Mouse (Mus musculus) lung, postnatal 0 days (tissue): ENCODE results near the gene Mturn. TPM values are rescaled to one million over a fixed set of nuclear protein-coding genes. Genes with fewer than 3 reads are reported as not detected.

Source experiments
- ATAC-seq: fragments of 200-750 bp; cut with Nextera tagmentation; 2 replicates; pipeline ENCODE4 v1.8.0; 2017; ENCODE audit warnings: moderate library complexity
- DNase-seq: peaks from one replicate; pipeline ENCODE4 v3.0.0-alpha.2; 2016; ENCODE audit warnings: low spot score
- H3K27ac ChIP-seq: fragments of 300-500 bp; sonication (generic); 2 replicates; pipeline ENCODE4 v1.5.1; 2014; ENCODE audit warnings: antibody characterized with exemption, mild to moderate bottlenecking, low read length, mixed read lengths
- H3K27me3 ChIP-seq: fragments of 300-500 bp; sonication (generic); replicated peaks from 2 replicates; pipeline ENCODE4 v1.6.1; 2014; ENCODE audit warnings: low read length, mixed read lengths; ENCODE audit not compliant: insufficient read depth
- H3K36me3 ChIP-seq: fragments of 300-500 bp; sonication (generic); 2 replicates; pipeline ENCODE4 v1.6.1; 2014; ENCODE audit warnings: low read length, mixed read lengths; ENCODE audit not compliant: insufficient read depth
- H3K4me1 ChIP-seq: fragments of 300-500 bp; sonication (generic); 2 replicates; pipeline ENCODE4 v1.6.1; 2014; ENCODE audit warnings: antibody characterized with exemption, low read depth, low read length, mixed read lengths; ENCODE audit not compliant: insufficient read depth
- H3K4me2 ChIP-seq: fragments of 300-500 bp; sonication (generic); replicated peaks from 2 replicates; pipeline ENCODE4 v1.6.1; 2014; ENCODE audit warnings: low read depth, mild to moderate bottlenecking, low read length, moderate library complexity, mixed read lengths
- H3K4me3 ChIP-seq: fragments of 300-500 bp; sonication (generic); 2 replicates; pipeline ENCODE4 v1.5.1; 2014; ENCODE audit warnings: low read depth, low read length
- H3K9ac ChIP-seq: fragments of 300-500 bp; sonication (generic); replicated peaks from 2 replicates; pipeline ENCODE4 v1.6.1; 2014; ENCODE audit warnings: low read depth, mild to moderate bottlenecking
- H3K9me3 ChIP-seq: fragments of 300-500 bp; sonication (generic); 2 replicates; pipeline ENCODE4 v1.6.1; 2016; ENCODE audit warnings: low read length, mixed read lengths
- CTCF ChIP-seq: IDR thresholded peaks from 2 replicates; pipeline ENCODE4 v1.5.1; 2016; ENCODE audit warnings: antibody characterized with exemption, mild to moderate bottlenecking
- EP300 ChIP-seq: IDR thresholded peaks from 2 replicates; pipeline ENCODE4 v1.6.1; 2016; ENCODE audit warnings: antibody characterized with exemption, mild to moderate bottlenecking, control low read depth
- WGBS: fragments of 180-500 bp; shearing (Covaris S2); extraction: QIAGEN DNeasy Blood & Tissue Kit; methylation state at CpG from one replicate; pipeline ENCODE4 v1.1.7; 2014; 5-methylcytosine and 5-hydroxymethylcytosine counted together
- polyA plus RNA-seq: library from polyadenylated mRNA; unstranded; fragments of >200 nt; fragmentation: Nextera tagmentation; extraction: Ambion mirVana; gene quantifications from 2 replicates; pipeline ENCODE4 v1.2.1, GENCODE M21; 2015

The Mturn gene
- polyA plus RNA-seq, 1 experiment from 2014 or later: 6.1 TPM

DNA sequence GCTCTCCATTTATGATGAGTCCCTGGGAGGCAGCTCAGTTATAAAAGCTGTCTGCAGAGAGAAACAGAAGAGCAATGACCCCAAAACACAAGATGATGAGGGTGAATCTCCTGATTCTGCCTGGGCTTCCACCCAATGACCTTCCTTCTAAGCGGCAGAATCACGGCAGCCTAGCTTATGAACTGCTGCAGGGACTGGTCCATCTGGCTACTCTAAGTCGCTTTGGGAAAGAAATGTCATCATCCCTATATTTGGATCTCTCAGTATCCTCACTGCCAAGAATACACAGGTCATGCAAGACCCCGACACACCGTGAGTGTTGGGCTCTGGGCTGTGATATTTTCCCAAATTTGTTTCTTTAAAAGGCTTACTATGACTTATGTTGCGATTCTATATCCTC, 11.6 kb upstream of the Mturn start:
- Histone ChIP-seq H3K9ac (no peak overlapping the region), H3K36me3 (no peaks in the 10 kb centered on the region), H3K4me1 (no peaks in the 10 kb centered on the region), H3K27ac (no peak overlapping the region), H3K4me3 (no peak overlapping the region), H3K4me2 (no peak overlapping the region), H3K27me3 (no peaks in the 10 kb centered on the region), H3K9me3 (no peaks in the 10 kb centered on the region)
- ATAC-seq (no peak), DNase-seq (no peak)
- WGBS: 83% methylated on average over 6 of the region's 6 CpGs
- TF ChIP-seq EP300 (no peak), CTCF (no peak)

DNA sequence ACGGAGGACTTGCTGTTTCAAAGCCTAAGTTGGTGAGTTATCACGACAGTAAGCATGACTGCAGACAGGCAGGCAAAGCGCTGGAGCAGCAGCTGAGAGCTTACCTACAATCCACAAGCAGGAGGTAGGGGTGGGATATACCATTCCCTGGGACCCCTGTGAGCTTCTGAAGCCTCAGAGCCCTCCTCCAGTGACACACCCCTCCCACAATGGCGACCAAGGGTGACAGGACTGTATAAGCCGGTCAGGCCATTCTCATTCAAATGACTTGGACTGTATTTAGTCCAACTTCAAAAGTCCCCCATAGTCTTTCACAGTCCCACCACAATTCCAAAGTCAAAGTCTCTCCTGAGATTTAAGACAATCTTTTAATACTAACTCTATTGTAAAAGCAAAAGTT, 8.5 kb upstream of the Mturn start:
- TF ChIP-seq CTCF: no peak
- no peak for TF ChIP-seq EP300
- Histone ChIP-seq H3K27me3 (no peaks in the 10 kb centered on the region), H3K9me3 (no peaks in the 10 kb centered on the region), H3K36me3 (no peaks in the 10 kb centered on the region), H3K9ac (no peak overlapping the region), H3K4me1 (no peaks in the 10 kb centered on the region), H3K27ac (no peak overlapping the region), H3K4me3 (no peak overlapping the region), H3K4me2 (no peak overlapping the region)
- no peak for DNase-seq
- no peak for ATAC-seq
- WGBS: 43% methylated on average over 5 of the region's 5 CpGs

DNA sequence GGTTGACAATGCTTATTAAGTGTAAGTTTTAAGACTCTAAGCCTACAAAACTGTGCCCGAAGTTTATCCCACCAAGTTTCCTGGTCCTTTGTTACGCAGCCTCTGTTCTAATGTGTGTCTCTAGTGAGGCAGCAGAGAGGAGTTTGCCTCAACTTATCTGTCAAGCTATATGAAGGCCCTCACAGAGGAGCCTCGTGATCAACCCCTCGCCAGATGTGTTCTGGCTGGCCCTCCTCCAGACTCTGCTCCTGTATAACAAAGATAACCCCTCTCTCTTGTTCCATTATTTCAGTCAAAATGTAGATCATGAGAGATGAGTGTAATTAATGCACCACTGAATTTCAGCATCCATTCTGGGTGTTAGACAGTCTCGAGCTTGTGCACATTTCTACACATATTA, 1.7 kb upstream of the Mturn start:
- Histone ChIP-seq H3K27me3 (no peaks in the 10 kb centered on the region), H3K4me1 (peaks cover 5% of the 10 kb centered on the region; the same call in 1 of the 2 replicates), H3K4me3 (no peak overlapping the region), H3K9ac (no peak overlapping the region), H3K27ac (no peak overlapping the region), H3K36me3 (no peaks in the 10 kb centered on the region), H3K9me3 (no peaks in the 10 kb centered on the region), H3K4me2 (no peak overlapping the region)
- no peak for DNase-seq
- WGBS: 79% methylated on average over 5 of the region's 5 CpGs
- TF ChIP-seq CTCF (no peak), EP300 (no peak)
- ATAC-seq: no peak

DNA sequence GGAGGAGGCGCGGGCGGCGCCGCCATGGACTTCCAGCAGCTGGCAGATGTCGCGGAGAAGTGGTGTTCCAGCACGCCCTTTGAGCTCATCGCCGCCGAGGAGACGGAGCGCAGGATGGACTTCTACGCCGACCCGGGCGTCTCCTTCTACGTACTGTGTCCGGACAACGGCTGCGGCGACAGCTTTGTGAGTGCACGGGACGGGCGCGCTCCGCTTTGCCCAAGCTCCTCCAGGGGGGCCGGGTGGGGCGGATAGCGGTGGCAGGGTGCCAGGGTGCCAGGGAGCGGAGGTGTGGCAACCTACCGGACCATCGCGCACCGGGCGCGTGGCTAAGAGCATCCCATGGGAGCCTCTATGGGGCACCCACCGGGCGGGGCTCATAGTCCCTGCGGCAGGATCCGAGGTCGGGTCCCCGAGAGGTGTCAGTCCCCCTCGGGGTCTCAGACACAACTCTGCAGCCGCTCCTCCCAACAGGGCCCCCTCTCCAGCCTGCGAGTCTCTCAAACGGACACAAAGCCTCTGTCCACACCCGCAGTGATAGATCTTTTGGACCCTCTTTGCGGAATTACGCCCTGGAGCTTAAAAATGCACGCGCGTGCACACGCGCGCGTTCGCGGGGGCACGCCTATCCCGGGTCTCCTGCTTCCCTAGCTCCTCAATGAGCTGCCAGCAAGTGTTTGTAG, 463 bp downstream of the Mturn start:
- peak overlapping the region; percentile 56 for H3K9ac ChIP-seq
- peak overlapping the region; percentile 74 for H3K4me3 ChIP-seq
- H3K36me3 ChIP-seq: no peaks in the 10 kb centered on the region
- ATAC-seq (peak; percentile 75), DNase-seq (no peak)
- WGBS: under 1% methylated on average over 47 of the region's 61 CpGs
- peak overlapping the region; percentile 66 for H3K27ac ChIP-seq
- H3K4me2 ChIP-seq: peak overlapping the region; percentile 93
- H3K4me1 ChIP-seq: peaks cover 5% of the 10 kb centered on the region; the same call in 1 of the 2 replicates
- TF ChIP-seq CTCF (0 out of 2 replicates have a peak, but pooled peaks have one; percentile 1), EP300 (no peak)
- H3K27me3 ChIP-seq: no peaks in the 10 kb centered on the region
- H3K9me3 ChIP-seq: no peaks in the 10 kb centered on the region

DNA sequence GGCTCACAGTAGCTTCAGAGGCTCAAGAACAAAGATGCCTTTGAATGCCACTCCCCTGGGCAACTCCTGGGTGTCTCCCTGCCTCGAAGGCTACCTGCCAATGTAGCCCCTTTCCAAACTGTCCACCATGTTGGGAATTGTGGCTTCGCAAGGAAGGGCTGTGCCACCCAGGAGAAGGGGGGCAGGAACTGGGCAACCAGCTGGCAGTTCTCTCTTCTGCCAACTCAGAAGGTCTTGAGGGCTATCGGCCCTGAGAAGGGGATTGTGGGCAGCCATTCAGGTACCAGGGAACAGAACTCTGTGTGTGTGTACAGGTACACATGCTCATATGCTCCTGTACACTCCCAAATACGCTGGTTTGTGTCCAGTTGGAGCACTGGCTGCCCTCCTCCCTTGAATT, 2.7 kb downstream of the Mturn start:
- H3K36me3 ChIP-seq: no peaks in the 10 kb centered on the region
- DNase-seq: no peak
- TF ChIP-seq EP300: no peak
- TF ChIP-seq CTCF: no peak
- no peak overlapping the region for H3K9ac ChIP-seq
- H3K4me2 ChIP-seq: no peak overlapping the region
- no peaks in the 10 kb centered on the region for H3K27me3 ChIP-seq
- WGBS: 82% methylated on average over 4 of the region's 4 CpGs
- H3K27ac ChIP-seq: no peak overlapping the region
- no peaks in the 10 kb centered on the region for H3K9me3 ChIP-seq
- peaks cover 5% of the 10 kb centered on the region; the same call in 1 of the 2 replicates for H3K4me1 ChIP-seq
- no peak for ATAC-seq
- H3K4me3 ChIP-seq: no peak overlapping the region

DNA sequence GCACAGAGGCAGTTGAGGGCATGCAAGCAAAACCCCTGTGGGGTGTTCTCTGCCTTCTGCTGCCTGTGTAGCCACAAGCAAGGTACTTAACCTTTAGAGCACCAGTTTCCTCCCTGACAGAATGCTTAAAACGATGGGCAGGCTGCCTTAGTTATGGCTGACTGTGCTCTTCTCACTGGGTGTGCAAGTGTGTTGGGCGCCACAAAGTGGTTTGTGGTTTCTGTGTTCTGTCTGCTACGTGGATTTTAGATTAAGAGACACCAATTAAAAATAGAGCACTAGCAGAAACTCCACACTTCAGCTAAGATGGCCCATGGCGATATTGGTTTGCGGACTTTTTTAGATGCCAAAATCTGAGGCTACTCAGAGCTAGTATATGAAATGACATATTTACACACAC, 3.7 kb downstream of the Mturn start:
- no peak for DNase-seq
- Histone ChIP-seq H3K4me3 (no peak overlapping the region), H3K9me3 (no peaks in the 10 kb centered on the region), H3K4me2 (no peak overlapping the region), H3K27me3 (no peaks in the 10 kb centered on the region), H3K4me1 (peaks cover 5% of the 10 kb centered on the region; the same call in 1 of the 2 replicates), H3K9ac (no peak overlapping the region), H3K27ac (no peak overlapping the region), H3K36me3 (no peaks in the 10 kb centered on the region)
- no peak for TF ChIP-seq CTCF
- no peak for TF ChIP-seq EP300
- no peak for ATAC-seq
- 78% methylated on average over 5 of the region's 5 CpGs for WGBS
